Mouse (Mus musculus) ES-E14 (cell line): ENCODE results near the gene Pou6f1. TPM values are rescaled to one million over a fixed set of nuclear protein-coding genes. Genes with fewer than 3 reads are reported as not detected.

Experiments used
- DNase-seq: peaks from one replicate; pipeline ENCODE4 v3.0.0-alpha.2; 2013; ENCODE audit warnings: low read depth, low spot score
- H3K27ac ChIP-seq: 2 replicates; pipeline ENCODE4 v1.5.1; 2012; ENCODE audit warnings: low read depth, mild to moderate bottlenecking, low read length, moderate library complexity, mixed read lengths; ENCODE audit not compliant: poor library complexity, insufficient read depth, severe bottlenecking
- H3K36me3 ChIP-seq: 2 replicates; pipeline ENCODE4 v1.6.1; 2012; ENCODE audit warnings: mild to moderate bottlenecking, low read length, moderate library complexity, mixed read lengths; ENCODE audit not compliant: control insufficient read depth, poor library complexity, insufficient read depth, severe bottlenecking
- H3K4me1 ChIP-seq, 2 experiments: fragments of 150-350 bp in 1 of 2; sonication (generic) in 1 of 2; 2 replicates each; pipeline ENCODE4 v1.6.1; 2012; ENCODE audit warnings: low read length in 2 of 2, mild to moderate bottlenecking in 1 of 2, mixed read lengths in 1 of 2; ENCODE audit not compliant: control insufficient read depth in 2 of 2, insufficient read depth in 2 of 2, poor library complexity in 1 of 2
- H3K4me3 ChIP-seq, 2 experiments: fragments of 150-350 bp in 1 of 2; sonication (generic) in 1 of 2; 2 replicates each; pipeline ENCODE4 v1.5.1; 2012; ENCODE audit warnings: low read length in 2 of 2, low read depth in 1 of 2, mild to moderate bottlenecking in 1 of 2, mixed read lengths in 1 of 2; ENCODE audit not compliant: insufficient read depth in 1 of 2, poor library complexity in 1 of 2, severe bottlenecking in 1 of 2
- H3K9ac ChIP-seq: 2 replicates; pipeline ENCODE4 v1.6.1; 2012; ENCODE audit warnings: low read depth, mild to moderate bottlenecking, low read length, mixed read lengths; ENCODE audit not compliant: poor library complexity, insufficient read depth, severe bottlenecking
- H3K9me3 ChIP-seq: fragments of 150-350 bp; sonication (generic); 2 replicates; pipeline ENCODE4 v1.6.1; 2012; ENCODE audit warnings: low read depth, mild to moderate bottlenecking, low read length; ENCODE audit not compliant: control insufficient read depth, insufficient read depth
- CHD2 ChIP-seq: IDR thresholded peaks from 2 replicates; pipeline ENCODE4 v1.6.1; 2014; ENCODE audit warnings: mild to moderate bottlenecking, low read depth, low read length, inconsistent platforms
- HCFC1 ChIP-seq: IDR thresholded peaks from 2 replicates; pipeline ENCODE4 v1.6.1; 2012; ENCODE audit warnings: low read length, inconsistent platforms, borderline replicate concordance; ENCODE audit not compliant: insufficient read depth
- MAFK ChIP-seq: IDR thresholded peaks from 2 replicates; pipeline ENCODE4 v1.6.1; 2014; ENCODE audit warnings: mild to moderate bottlenecking, low read depth, low read length, inconsistent platforms; ENCODE audit not compliant: insufficient read depth
- ZC3H11A ChIP-seq: IDR thresholded peaks from 2 replicates; pipeline ENCODE4 v1.6.1; 2012; ENCODE audit warnings: low read depth, mild to moderate bottlenecking, inconsistent platforms, low read length, borderline replicate concordance
- ZNF384 ChIP-seq: IDR thresholded peaks from 2 replicates; pipeline ENCODE4 v1.6.1; 2012; ENCODE audit warnings: low read depth, low read length, inconsistent platforms
- in situ Hi-C, 2 experiments: fragments of 600-800 bp; cut with MboI; formaldehyde crosslinking; loops; one replicate each; pipeline ENCODE4 v1.15.1; 2025; ENCODE audit warnings: low sequenced_read_pairs in 2 of 2, inconsistent platforms in 1 of 2; ENCODE audit not compliant: unreplicated experiment in 2 of 2
- total RNA-seq: library from RNA; depleted of rRNA; stranded (reverse); fragments of 300-350 nt; gene quantifications from 2 replicates; pipeline ENCODE4 v1.2.3, GENCODE M21; 2012

The Pou6f1 gene
- total RNA-seq, 1 experiment: 4.1 TPM

- Histone ChIP-seq H3K9me3 (no peaks in the 10 kb centered on the region), H3K36me3 (peaks cover 5% of the 10 kb centered on the region; the same call in 1 of the 2 replicates), H3K9ac (peak overlapping the region; percentile 13; the same call in 1 of the 2 replicates), H3K27ac (peak overlapping the region; percentile 35; the same call in 1 of the 2 replicates), H3K4me3 (no peak overlapping the region), H3K4me1 (peaks cover 26 to 56% of the 10 kb centered on the region in 2 experiments)
- TF ChIP-seq CHD2 (no peak), ZNF384 (no peak), ZC3H11A (no peak), HCFC1 (no peak), MAFK (no peak)
- no peak for DNase-seq
- in situ Hi-C loops: no loop called here
Measured at GRCm38 (mm10) chr15:100628797-100629196, 29.0 kb upstream of the Pou6f1 start.

GRCm38 (mm10) chr15:100627774-100628370 is 28.1 kb upstream of the Pou6f1 start:
- H3K36me3 ChIP-seq: peaks cover 9% of the 10 kb centered on the region; the same call in 1 of the 2 replicates
- H3K9me3 ChIP-seq: no peaks in the 10 kb centered on the region
- TF ChIP-seq MAFK: no peak
- TF ChIP-seq HCFC1: no peak
- TF ChIP-seq ZNF384: no peak; the same call in 1 of the 2 replicates
- TF ChIP-seq CHD2: no peak
- no peak for TF ChIP-seq ZC3H11A
- peak overlapping the region; percentile 91; the same call in 1 of the 2 replicates for H3K27ac ChIP-seq
- in situ Hi-C loops: no loop called here
- H3K4me1 ChIP-seq: peaks cover 26 to 55% of the 10 kb centered on the region in 2 experiments
- no peak overlapping the region; the same call in 1 of the 2 replicates for H3K9ac ChIP-seq
- peak; percentile 52 for DNase-seq
- H3K4me3 ChIP-seq: peak overlapping the region; percentile 3 to 48

- Histone ChIP-seq H3K9ac (no peak overlapping the region), H3K27ac (peak overlapping the region; percentile 91; the same call in 1 of the 2 replicates)
- DNase-seq: no peak
Measured at GRCm38 (mm10) chr15:100627287-100627686, 27.5 kb upstream of the Pou6f1 start.

DNA sequence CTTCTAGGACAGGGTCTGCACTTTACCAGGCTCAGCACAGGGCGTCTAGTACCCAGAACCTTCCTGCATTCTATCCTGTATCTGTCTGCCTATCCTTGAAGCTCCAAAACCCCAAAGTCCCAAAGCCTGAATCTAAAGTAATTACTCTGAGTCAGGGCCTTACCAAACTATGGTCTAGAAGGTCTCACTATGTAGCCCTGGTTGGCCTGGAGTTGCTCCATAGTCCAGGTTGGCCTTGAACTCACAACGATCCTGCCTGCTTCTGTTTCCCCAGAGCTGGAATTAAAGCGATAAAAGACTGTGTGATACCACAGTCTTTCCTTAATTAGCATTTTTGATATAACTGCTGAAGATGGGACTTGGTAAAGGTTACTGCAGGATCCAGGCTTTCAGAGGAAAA is 24.7 kb upstream of the Pou6f1 start:
- Histone ChIP-seq H3K9ac (no peak overlapping the region), H3K4me3 (no peak overlapping the region), H3K9me3 (no peaks in the 10 kb centered on the region), H3K36me3 (peaks cover 22% of the 10 kb centered on the region), H3K27ac (peak overlapping the region; percentile 42; the same call in 1 of the 2 replicates), H3K4me1 (peaks cover 18 to 36% of the 10 kb centered on the region in 2 experiments)
- TF ChIP-seq CHD2: no peak
- in situ Hi-C loops: no loop called here
- DNase-seq: no peak

More at GRCm38 (mm10) chr15:100627287-100627686, 27.5 kb upstream of the Pou6f1 start:
- Histone ChIP-seq H3K4me1 (peaks cover 26 to 52% of the 10 kb centered on the region in 2 experiments), H3K9me3 (no peaks in the 10 kb centered on the region), H3K4me3 (peak overlapping the region in 1 of 2 experiments; percentile 48; a peak in 2 of 4 replicates), H3K36me3 (peaks cover 10% of the 10 kb centered on the region; the same call in 1 of the 2 replicates)
- in situ Hi-C loops: no loop called here
- TF ChIP-seq ZNF384: peak; percentile 92
- no peak for TF ChIP-seq CHD2
- no peak for TF ChIP-seq HCFC1

DNA sequence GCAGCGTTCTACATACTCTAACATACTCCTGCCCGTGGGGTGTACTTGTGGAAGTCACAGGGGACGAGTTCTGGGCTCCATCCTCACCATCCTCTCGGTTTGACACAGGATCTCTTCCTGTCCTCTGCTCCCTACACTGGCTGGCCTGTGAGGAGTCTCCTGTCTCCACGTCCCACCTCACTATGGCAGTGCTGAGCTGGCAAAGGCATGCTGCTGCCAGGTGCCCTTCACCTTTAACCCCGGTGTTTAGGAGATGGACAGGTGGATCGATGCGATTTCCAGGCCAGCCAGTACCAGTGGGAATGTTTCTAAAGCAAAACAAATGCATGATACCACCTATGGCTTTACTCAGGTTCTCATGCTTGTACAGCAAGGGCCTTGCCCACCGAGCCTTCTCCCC is 24.0 kb upstream of the Pou6f1 start:
- Histone ChIP-seq H3K36me3 (peaks cover 28% of the 10 kb centered on the region), H3K9me3 (no peaks in the 10 kb centered on the region), H3K4me1 (peaks cover 15 to 31% of the 10 kb centered on the region in 2 experiments), H3K27ac (no peak overlapping the region), H3K9ac (no peak overlapping the region), H3K4me3 (no peak overlapping the region)
- in situ Hi-C loops: no loop called here
- TF ChIP-seq HCFC1 (no peak), ZNF384 (no peak), CHD2 (no peak), MAFK (no peak), ZC3H11A (no peak)
- DNase-seq: no peak
